Mouse (Mus musculus): ENCODE measurements around the gene Mrpl58. TPM values are rescaled to one million over a fixed set of nuclear protein-coding genes. Genes with fewer than 3 reads are reported as not detected.

Mrpl58 gene
- polyA plus RNA-seq, 1 experiment from 2014 or later, result 223 TPM

- peak; percentile 48; the same call in 1 of the 2 replicates for ATAC-seq (ENCODE audit: low FRiP score, low TSS enrichment)
- Histone ChIP-seq H3K27ac (replicated peaks; ENCODE audit: low read depth, low read length) (peak overlapping the region; percentile 75), H3K27me3 (ENCODE audit: control insufficient read depth, insufficient read depth, low read length) (no peaks in the 10 kb centered on the region), H3K36me3 (ENCODE audit: control insufficient read depth, insufficient read depth, low read length) (peaks cover 80% of the 10 kb centered on the region), H3K9ac (replicated peaks; ENCODE audit: low read length) (peak overlapping the region; percentile 23; the same call in 1 of the 2 replicates), H3K4me3 (replicated peaks; ENCODE audit: low read depth, low read length) (0 out of 2 replicates have a peak overlapping the region, but pooled peaks have one; percentile 13), H3K4me2 (ENCODE audit: low read length) (peak overlapping the region; percentile 41), H3K4me1 (ENCODE audit: control insufficient read depth, insufficient read depth, low read length) (no peaks in the 10 kb centered on the region), H3K9me3 (ENCODE audit: control insufficient read depth, low read length) (no peaks in the 10 kb centered on the region)
- WGBS, result 36% methylated on average over 20 of the region's 20 CpGs
- peak; percentile 92 for DNase-seq
Measured at GRCm38 (mm10) chr11:115427482-115428331, 24.2 kb downstream of the Mrpl58 start.

DNA sequence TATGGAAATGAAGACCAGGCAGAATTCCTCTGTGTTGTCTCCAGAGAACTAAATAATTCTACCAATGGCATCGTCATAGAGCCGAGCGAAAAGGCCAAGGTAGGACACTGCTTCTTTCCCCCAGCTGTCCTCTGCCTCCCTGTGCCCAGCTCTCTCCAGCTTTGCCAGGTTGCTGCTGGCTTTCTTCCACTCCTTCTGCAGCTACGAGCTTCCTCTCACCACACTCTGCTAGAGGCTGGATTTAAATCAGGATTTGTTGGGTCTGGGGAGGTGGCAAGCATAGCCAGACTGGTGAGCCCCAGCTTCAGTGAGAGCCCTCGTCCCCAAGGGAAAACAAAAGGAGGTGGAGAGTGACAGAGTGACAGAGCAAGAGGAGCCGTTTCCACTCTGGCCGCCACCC is 25.8 kb downstream of the Mrpl58 start:
- Histone ChIP-seq H3K4me3 (replicated peaks; ENCODE audit: low read depth, low read length) (no peak overlapping the region), H3K9me3 (ENCODE audit: control insufficient read depth, low read length) (no peaks in the 10 kb centered on the region), H3K9ac (replicated peaks; ENCODE audit: low read length) (no peak overlapping the region), H3K36me3 (ENCODE audit: control insufficient read depth, insufficient read depth, low read length) (peaks cover 76% of the 10 kb centered on the region), H3K27ac (replicated peaks; ENCODE audit: low read depth, low read length) (no peak overlapping the region), H3K27me3 (ENCODE audit: control insufficient read depth, insufficient read depth, low read length) (no peaks in the 10 kb centered on the region), H3K4me2 (ENCODE audit: low read length) (no peak overlapping the region), H3K4me1 (ENCODE audit: control insufficient read depth, insufficient read depth, low read length) (no peaks in the 10 kb centered on the region)
- WGBS, result 94% methylated on average over 7 of the region's 7 CpGs
- no peak for DNase-seq
- ATAC-seq (ENCODE audit: low FRiP score, low TSS enrichment), result no peak

DNA sequence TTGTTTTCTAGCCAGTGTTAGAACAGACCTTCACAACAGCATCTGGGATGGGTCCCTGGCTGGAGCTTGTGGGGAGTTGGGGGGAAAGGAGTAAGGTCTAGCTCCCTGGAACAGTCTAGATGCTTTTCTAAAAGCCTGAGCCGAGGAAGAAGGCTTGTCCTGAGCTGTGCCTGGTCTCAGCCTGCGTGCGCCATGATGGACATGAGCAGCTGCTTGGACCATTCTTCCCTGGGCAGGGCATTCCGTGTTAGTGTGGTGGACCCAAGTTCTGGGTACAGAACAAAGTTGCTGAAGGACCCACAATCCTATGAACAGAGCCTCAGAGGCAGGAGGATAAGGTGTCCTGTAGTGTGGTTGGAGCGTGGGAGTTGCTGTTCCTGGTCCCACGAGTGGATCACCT is 27.0 kb downstream of the Mrpl58 start:
- peaks cover 64% of the 10 kb centered on the region for H3K36me3 ChIP-seq (ENCODE audit: control insufficient read depth, insufficient read depth, low read length)
- H3K27ac ChIP-seq (replicated peaks; ENCODE audit: low read depth, low read length), result no peak overlapping the region
- H3K4me3 ChIP-seq (replicated peaks; ENCODE audit: low read depth, low read length), result no peak overlapping the region
- no peaks in the 10 kb centered on the region for H3K9me3 ChIP-seq (ENCODE audit: control insufficient read depth, low read length)
- H3K4me2 ChIP-seq (ENCODE audit: low read length), result no peak overlapping the region
- no peak for DNase-seq
- H3K4me1 ChIP-seq (ENCODE audit: control insufficient read depth, insufficient read depth, low read length), result peaks cover 3% of the 10 kb centered on the region; the same call in 1 of the 2 replicates
- 95% methylated on average over 6 of the region's 6 CpGs for WGBS
- ATAC-seq (ENCODE audit: low FRiP score, low TSS enrichment), result no peak
- H3K9ac ChIP-seq (replicated peaks; ENCODE audit: low read length), result no peak overlapping the region
- H3K27me3 ChIP-seq (ENCODE audit: control insufficient read depth, insufficient read depth, low read length), result no peaks in the 10 kb centered on the region

- Histone ChIP-seq H3K4me3 (replicated peaks; ENCODE audit: low read depth, low read length) (no peak overlapping the region), H3K4me2 (ENCODE audit: low read length) (no peak overlapping the region), H3K27me3 (ENCODE audit: control insufficient read depth, insufficient read depth, low read length) (no peaks in the 10 kb centered on the region), H3K27ac (replicated peaks; ENCODE audit: low read depth, low read length) (no peak overlapping the region), H3K36me3 (ENCODE audit: control insufficient read depth, insufficient read depth, low read length) (peaks cover 44% of the 10 kb centered on the region), H3K4me1 (ENCODE audit: control insufficient read depth, insufficient read depth, low read length) (peaks cover 11% of the 10 kb centered on the region; the same call in 1 of the 2 replicates), H3K9ac (replicated peaks; ENCODE audit: low read length) (no peak overlapping the region), H3K9me3 (ENCODE audit: control insufficient read depth, low read length) (no peaks in the 10 kb centered on the region)
- ATAC-seq (ENCODE audit: low FRiP score, low TSS enrichment) (no peak), DNase-seq (no peak)
- 86% methylated on average over 4 of the region's 4 CpGs for WGBS
Measured at GRCm38 (mm10) chr11:115432814-115433213, 29.3 kb downstream of the Mrpl58 start.

- no peak overlapping the region for H3K27ac ChIP-seq (replicated peaks; ENCODE audit: low read depth, low read length)
Measured at GRCm38 (mm10) chr11:115433342-115433741, 29.8 kb downstream of the Mrpl58 start.

DNA sequence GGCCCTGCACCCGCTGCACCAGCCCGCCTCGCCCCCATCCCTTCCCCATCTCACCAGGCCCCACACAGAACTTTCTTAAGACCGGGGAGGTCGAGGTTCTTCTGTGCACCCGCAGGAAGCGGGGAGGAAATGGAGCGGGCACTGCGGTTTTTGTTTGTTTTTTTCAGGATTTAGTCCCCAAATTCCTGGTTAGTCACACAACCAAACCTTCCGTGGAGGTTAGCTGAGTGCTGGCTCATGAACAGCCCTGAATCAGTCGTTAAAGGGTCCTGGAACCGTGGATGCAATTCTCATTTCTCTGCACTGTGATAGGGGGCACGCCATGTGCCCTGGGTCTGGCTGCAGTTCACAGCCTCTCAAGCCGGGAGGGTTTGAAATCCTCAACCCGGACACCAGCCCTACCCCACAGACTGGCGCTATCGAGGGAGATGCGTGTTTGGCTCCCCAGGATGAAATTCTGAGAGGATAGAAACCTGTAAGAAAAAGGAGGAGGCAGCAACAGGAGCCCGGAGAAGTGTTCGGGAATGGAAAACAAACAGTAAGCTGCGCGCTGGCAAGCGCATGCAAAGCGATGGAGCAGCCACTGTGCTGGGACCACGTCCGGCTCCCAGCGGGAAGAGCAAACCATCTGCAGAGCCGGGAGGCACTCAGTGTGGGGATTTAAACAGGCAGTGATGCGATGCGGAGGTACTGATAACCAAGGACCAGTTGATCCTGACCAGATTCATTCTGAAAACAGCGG is 32.2 kb downstream of the Mrpl58 start:
- Histone ChIP-seq H3K36me3 (ENCODE audit: control insufficient read depth, insufficient read depth, low read length) (peaks cover 24% of the 10 kb centered on the region), H3K4me1 (ENCODE audit: control insufficient read depth, insufficient read depth, low read length) (peaks cover 11% of the 10 kb centered on the region; the same call in 1 of the 2 replicates), H3K4me3 (replicated peaks; ENCODE audit: low read depth, low read length) (peak overlapping the region; percentile 26), H3K27me3 (ENCODE audit: control insufficient read depth, insufficient read depth, low read length) (no peaks in the 10 kb centered on the region), H3K27ac (replicated peaks; ENCODE audit: low read depth, low read length) (no peak overlapping the region), H3K9ac (replicated peaks; ENCODE audit: low read length) (peak overlapping the region; percentile 28; the same call in 1 of the 2 replicates), H3K9me3 (ENCODE audit: control insufficient read depth, low read length) (no peaks in the 10 kb centered on the region), H3K4me2 (ENCODE audit: low read length) (peak overlapping the region; percentile 57)
- ATAC-seq (ENCODE audit: low FRiP score, low TSS enrichment) (no peak), DNase-seq (peak; percentile 76)
- WGBS, result 5% methylated on average over 31 of the region's 31 CpGs

More at GRCm38 (mm10) chr11:115433342-115433741, 29.8 kb downstream of the Mrpl58 start:
- ATAC-seq (ENCODE audit: low FRiP score, low TSS enrichment) (no peak), DNase-seq (no peak)
- Histone ChIP-seq H3K27me3 (ENCODE audit: control insufficient read depth, insufficient read depth, low read length) (no peaks in the 10 kb centered on the region), H3K4me3 (replicated peaks; ENCODE audit: low read depth, low read length) (no peak overlapping the region), H3K4me2 (ENCODE audit: low read length) (no peak overlapping the region), H3K9me3 (ENCODE audit: control insufficient read depth, low read length) (no peaks in the 10 kb centered on the region), H3K36me3 (ENCODE audit: control insufficient read depth, insufficient read depth, low read length) (peaks cover 44% of the 10 kb centered on the region), H3K4me1 (ENCODE audit: control insufficient read depth, insufficient read depth, low read length) (peaks cover 11% of the 10 kb centered on the region; the same call in 1 of the 2 replicates), H3K9ac (replicated peaks; ENCODE audit: low read length) (no peak overlapping the region)
- 81% methylated on average over 6 of the region's 6 CpGs for WGBS

DNA sequence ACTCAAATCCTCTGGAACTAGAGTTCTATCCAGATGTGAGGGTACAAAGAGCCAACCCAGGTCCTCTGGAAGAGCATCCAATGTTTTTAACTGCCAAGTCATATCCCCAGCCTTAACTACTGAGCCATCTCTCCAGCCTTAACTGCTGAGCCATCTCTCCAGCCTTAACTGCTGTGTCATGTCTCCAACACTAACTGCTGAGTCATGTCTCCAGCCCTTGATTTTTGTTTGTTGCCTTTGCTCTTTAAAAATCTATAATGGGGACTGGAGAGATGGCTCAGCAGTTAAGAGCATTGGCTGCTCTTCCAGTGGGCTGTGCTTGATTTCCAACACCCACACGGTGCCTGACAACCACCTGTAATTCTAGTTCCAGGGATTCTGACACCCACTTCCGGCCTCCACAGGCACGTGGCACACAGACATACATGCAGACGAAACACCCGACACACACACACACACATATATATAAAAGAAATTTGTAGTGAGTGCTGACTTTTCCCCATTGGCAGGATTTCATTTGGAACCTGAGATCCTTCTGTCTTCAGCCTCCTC is 34.1 kb downstream of the Mrpl58 start:
- H3K4me1 ChIP-seq (ENCODE audit: control insufficient read depth, insufficient read depth, low read length), result peaks cover 11% of the 10 kb centered on the region; the same call in 1 of the 2 replicates
- H3K9me3 ChIP-seq (ENCODE audit: control insufficient read depth, low read length), result no peaks in the 10 kb centered on the region
- no peak overlapping the region for H3K9ac ChIP-seq (replicated peaks; ENCODE audit: low read length)
- ATAC-seq (ENCODE audit: low FRiP score, low TSS enrichment) (no peak), DNase-seq (no peak)
- 78% methylated on average over 5 of the region's 5 CpGs for WGBS
- H3K27ac ChIP-seq (replicated peaks; ENCODE audit: low read depth, low read length), result no peak overlapping the region
- no peak overlapping the region for H3K4me2 ChIP-seq (ENCODE audit: low read length)
- H3K27me3 ChIP-seq (ENCODE audit: control insufficient read depth, insufficient read depth, low read length), result no peaks in the 10 kb centered on the region
- no peak overlapping the region for H3K4me3 ChIP-seq (replicated peaks; ENCODE audit: low read depth, low read length)
- peaks cover 5% of the 10 kb centered on the region for H3K36me3 ChIP-seq (ENCODE audit: control insufficient read depth, insufficient read depth, low read length)

DNA sequence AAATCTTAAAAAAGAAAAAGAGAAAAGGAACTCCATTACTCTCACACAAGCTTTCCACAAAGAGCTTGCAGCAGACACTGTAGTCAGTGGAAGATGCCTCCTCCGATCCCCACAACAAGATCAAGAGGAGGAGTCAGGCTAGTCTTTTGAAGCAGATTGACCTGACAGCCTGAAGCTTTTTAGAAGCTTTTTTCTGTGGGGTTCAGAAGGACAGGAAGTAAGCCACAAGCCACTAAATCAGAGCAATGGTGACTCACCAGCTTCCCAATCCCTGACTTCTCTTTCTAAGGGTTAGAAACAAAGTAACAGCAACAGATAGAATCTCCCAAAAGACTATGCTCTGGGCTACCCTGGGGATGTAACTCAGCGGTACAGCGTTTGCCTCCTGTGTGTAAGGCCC is 35.8 kb downstream of the Mrpl58 start:
- H3K9me3 ChIP-seq (ENCODE audit: control insufficient read depth, low read length), result no peaks in the 10 kb centered on the region
- no peaks in the 10 kb centered on the region for H3K27me3 ChIP-seq (ENCODE audit: control insufficient read depth, insufficient read depth, low read length)
- 90% methylated on average over 3 of the region's 3 CpGs for WGBS
- no peak overlapping the region for H3K27ac ChIP-seq (replicated peaks; ENCODE audit: low read depth, low read length)
- ATAC-seq (ENCODE audit: low FRiP score, low TSS enrichment), result no peak
- DNase-seq, result no peak
- H3K9ac ChIP-seq (replicated peaks; ENCODE audit: low read length), result no peak overlapping the region
- H3K4me2 ChIP-seq (ENCODE audit: low read length), result no peak overlapping the region
- H3K4me3 ChIP-seq (replicated peaks; ENCODE audit: low read depth, low read length), result no peak overlapping the region
- peaks cover 11% of the 10 kb centered on the region; the same call in 1 of the 2 replicates for H3K4me1 ChIP-seq (ENCODE audit: control insufficient read depth, insufficient read depth, low read length)
- H3K36me3 ChIP-seq (ENCODE audit: control insufficient read depth, insufficient read depth, low read length), result no peaks in the 10 kb centered on the region

All from midbrain, embryonic 14.5 days (tissue).